Mouse (Mus musculus) retina, postnatal 7 days (tissue): ENCODE data around the gene Ank3.

Experiments used
- DNase-seq: peaks from one replicate; pipeline ENCODE4 v3.0.0-alpha.2; 2012; ENCODE audit warnings: low read depth, low spot score

Ank3 gene

DNA sequence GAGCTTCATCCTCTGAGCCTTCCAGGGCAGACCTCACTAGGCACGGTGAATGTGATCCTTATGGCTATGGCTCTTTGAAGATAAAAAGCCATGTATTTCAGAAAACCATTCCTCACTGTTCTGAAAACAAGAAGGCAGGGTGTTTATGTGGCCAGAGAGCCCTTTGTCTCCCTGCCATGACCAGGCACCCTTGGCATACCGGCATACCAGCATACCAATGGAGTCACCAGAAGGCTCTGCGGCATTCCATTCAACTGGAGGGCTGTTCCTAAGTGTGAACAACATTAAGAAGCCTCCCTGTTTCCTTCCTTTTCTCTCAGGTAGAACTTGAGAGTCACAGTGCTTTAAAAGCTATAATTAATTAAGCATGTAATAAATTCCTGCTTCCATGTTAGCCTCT, 430.7 kb downstream of the Ank3 start:
- DNase-seq = no peak

DNA sequence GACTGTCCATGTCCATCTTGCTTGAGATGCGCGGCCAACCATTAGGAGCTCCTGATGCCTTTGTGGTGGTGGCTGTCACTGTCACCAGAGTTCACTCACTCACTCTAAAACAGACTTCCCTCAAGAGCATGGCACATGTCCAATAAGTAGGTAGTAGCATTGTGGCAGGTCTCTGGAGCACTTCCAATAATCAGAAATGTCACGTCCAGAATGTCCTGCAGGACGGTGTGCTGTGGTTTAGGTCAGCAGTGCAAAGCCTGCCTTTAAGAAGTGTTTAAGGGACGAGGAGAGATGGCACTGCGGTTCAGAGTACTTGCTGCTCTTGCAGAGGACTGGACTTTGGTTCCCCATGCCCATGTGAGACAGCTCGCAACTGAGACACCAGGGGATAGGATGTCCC, 433.0 kb downstream of the Ank3 start:
- DNase-seq = no peak

DNA sequence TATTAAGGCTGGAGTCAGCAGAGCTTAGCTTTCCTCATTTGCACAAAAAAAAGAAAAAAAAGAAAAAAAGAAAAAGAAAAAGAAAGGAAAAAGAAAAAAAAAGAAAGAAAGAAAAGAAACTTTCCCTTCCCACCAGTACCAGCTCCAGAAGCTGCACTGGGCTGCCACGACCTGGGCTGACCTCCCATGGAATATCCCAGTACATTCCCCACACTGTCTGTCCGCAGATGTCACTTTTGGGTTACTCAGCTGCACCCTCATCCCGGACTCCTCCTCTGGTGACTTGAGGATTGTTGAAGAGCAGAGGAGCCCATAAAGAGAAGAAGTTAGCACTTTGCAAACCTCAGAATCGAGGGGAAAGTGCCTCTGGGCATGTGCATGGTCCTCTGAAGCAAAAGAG, 433.7 kb downstream of the Ank3 start:
- no peak for DNase-seq

DNA sequence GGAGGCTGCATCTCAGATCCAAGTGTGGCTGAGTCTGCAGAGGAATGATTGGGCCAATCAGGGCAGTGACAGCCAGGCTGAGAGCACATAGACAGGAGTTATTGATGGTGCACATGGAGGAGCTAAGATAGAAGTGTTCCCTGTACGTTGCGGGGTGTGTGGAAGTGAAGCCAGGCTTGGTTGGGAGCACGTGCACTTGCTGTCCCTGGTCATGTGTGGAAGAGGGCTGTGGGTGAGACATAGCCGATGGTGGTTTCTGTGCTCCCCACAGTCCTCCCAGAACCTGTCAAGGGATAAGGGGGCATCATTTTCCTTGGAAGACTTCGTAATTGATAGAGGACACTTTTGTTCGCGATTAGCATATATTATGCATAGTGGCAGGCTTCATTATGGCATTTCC, 434.2 kb downstream of the Ank3 start:
- DNase-seq = no peak

DNA sequence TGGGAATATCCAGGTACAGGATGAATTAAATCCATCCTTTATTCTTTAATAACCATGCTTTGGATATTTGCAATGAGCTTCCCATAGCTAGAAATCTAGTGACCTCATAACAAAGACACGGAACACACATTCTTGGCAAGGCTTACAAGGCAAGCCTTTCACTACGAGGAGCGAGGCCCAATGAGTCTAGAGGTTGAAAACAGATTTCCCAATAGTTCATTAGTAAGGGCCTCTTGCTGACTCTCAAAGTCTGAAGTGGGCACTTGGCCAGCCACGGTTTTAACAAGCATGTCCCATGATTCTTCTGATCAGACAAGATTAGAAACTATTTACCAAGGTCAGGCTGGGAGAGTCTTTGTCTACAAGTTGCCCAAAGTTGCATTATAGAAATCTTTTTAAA, 436.1 kb downstream of the Ank3 start:
- no peak for DNase-seq

DNA sequence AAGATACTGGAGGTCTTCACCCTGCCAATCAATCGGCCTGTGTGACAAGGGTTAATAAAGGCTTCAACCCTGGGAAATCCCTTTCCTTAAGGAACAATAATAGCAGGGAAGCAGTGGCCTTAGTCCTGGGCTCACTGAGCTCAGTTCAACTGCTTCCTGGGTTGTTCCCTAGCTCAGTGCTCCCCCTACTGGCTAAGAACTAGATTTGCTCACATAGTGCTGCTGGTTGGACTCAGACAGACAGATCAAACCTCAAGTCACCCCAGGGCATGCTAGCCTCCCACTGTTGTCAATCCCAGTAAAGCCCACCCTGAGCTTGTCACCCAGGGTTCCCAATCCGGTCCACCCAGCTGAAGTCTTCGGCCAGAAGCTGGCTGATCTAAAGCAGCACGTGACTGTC, 447.2 kb downstream of the Ank3 start:
- DNase-seq = peak; percentile 64

DNA sequence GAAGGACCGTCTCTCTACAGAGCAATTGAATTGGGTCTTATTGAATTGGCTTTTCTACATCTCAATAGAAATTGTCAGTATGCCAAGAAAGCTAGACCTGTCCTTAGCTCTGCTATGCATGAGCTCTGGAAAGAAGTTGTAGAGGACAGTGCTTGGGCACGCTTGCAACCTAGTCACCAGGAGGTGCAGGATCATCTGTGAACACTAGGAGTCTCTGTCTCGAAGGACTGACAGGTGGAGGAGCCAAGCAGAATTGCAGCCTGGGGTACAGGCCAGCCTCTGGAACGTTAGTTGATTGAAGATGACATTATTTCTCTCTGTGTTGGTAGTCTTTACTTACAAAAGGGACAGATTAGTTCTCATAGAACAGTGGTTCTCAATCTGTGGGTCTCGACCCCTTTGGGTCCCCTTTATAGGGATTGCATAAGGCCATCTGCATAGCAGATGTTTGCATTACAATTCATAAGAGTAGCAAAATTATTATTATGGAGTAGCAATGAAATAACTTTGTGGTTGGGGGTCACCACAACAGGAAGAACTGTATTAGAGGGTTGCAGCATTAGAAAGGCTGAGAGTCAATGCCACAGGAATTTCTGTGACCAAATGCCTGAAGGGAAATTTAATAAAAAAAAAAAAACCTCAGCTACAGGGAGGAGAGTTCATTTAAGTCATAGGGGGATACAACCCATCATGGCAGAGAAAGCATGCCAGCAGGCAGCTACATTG, 454.0 kb downstream of the Ank3 start:
- no peak for DNase-seq

DNA sequence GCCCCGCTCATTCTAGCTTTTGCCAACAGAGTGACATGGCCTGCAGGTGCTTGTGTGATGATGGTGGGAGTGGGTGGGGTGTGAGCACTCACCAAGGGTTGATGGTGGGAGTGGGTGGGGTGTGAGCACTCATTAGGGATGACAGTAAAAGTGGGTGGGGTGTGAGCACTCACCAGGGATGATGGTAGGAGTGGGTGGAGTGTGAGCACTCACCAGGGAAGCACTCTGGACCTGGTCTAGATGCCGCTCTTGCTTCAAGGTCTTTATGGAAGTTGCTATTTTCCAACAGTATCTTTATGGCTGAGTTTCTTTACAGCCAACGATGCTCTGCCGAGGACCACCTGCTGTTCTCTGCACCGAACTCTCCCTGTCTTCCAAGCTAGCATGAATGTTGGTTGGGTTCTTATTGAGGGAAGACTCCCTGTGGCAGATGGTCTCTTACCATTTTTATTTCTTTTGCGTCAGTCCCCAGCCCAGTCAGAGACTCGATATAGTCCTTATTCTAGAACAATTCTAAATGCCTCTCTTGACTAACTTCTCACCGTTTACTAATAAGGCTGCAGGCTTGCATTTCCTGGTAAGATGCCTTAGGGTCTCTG, 456.1 kb downstream of the Ank3 start:
- no peak for DNase-seq

DNA sequence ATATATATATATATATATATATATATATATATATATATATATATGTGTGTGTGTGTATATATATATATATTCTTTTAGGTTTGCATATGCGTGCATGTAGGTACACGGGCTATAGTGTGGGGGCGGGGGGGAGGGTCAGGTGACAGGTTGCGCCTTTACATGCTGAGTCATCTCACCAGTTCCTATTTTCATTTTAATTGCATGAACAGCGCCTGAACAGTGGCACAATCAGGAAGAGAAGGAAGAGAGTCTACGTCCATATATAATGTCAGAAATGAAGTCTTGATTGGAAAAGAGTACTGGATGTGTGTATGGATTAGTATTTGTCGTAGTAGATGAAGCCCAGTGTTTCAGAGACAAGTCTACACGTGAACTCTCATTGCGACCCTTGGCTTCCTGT, 459.4 kb downstream of the Ank3 start:
- DNase-seq = no peak

DNA sequence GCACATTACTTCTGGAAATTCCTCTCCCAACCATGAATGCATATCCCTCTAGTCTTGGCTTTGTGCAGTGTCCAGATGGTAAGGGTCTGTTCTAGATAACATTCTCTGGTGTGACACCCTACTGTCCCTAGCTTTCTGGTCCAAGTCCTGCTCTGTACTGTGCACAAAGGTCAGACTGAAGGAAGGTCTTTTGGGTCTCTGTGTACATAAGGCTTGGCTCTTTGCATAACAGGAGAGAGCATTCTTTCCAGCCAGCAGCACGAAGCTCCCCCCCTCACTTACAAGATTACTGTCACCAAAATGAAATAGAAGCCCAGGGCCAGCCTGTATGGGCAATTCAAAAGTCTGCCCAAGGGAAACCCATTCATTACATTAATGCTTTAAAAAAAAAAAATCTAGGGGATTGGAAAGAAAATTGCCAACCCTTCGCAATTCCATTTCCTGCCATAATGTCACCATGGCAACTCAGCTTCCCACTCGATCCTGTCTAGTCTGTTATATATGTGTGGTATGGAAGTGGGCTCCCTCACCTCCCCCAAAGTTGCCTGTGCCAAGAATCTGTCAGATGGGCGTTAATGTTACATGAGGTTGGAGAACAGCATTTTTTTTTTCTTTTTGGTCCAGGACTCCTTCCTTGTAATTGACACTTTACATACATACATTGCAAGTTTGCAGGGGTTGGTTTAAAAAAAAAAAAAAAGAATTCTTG, 460.5 kb downstream of the Ank3 start:
- DNase-seq = no peak

DNA sequence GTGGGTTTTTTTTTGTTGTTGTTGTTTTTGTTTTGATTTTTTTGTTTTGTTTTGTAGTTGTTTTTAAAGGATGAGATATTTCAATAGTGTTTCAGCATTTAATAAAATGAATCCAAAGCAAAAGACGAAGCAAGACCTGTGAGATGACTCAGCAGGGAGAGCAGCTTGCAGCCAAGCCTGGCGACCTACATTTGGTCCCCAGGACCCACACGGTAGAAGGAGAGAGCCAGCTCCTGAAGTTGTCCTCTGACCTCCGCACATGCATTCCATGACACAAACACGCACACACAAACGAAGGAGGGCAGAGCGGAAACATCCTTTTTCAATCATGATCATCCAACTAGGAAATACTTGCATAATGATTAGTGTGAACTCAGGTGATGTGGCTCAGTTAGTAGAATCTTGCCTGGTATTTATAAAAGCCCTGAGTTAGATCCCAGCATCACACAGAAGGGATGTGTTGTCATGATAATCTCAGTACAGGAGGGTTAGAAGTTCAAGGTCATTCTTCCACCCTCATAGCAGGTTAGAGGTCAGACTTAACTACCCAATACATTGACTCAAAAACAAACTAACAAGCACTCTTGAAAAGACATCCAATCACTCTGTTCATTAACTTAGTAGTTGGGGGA, 461.4 kb downstream of the Ank3 start:
- DNase-seq = no peak

DNA sequence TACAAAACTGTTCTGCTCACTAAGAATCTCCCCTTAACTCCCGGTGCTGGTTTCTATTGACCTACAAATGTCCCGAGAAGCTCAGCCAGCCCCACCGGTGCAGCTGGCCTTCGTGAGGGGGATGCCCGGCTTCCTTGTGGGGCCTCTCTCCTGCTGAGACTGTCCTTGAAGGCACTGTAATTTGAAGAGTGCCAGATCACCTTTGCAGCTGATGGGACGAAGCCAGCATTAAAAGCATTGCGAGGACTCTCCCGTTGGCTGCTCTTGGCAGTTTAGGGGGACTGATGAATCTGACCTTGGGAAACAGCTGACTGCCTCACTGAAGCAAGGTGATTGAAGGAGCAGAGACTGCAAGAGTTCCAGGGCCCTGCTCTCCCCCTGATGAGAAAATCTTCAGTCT, 464.3 kb downstream of the Ank3 start:
- DNase-seq = no peak

DNA sequence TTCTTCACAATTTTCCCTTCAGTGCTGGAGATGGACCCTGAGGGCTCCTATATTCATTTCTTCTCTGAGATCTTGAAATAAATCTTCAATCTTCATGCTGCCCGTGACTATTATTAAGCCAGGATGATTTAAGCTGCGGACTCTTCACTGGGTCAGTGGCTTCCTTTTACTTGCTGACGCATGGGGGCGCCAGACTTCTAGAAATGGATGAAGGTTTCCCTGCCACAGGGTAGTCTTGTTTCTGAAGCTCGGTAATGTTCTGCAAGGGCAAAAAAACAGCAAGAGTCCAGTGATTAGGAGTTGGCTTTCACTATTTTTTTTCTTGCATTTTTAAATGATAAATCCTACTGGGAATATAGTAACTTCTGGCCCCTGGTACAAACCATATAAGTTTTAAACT, 471.8 kb downstream of the Ank3 start:
- peak; percentile 64 for DNase-seq

DNA sequence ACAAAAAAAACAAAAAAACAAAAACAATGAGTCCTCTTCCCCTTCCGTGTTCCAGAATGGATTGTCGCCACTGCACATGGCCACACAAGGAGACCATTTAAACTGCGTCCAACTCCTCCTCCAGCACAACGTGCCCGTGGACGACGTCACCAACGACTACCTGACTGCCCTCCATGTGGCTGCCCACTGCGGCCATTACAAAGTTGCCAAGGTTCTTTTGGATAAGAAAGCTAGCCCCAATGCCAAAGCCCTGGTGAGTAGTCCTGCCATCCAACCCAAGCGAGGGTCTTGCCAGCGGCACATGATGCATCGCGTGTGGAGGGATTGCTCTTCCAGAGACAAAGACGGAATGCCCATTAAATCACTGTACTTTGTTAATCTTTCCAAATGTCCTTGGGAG, 472.4 kb downstream of the Ank3 start:
- DNase-seq = no peak

DNA sequence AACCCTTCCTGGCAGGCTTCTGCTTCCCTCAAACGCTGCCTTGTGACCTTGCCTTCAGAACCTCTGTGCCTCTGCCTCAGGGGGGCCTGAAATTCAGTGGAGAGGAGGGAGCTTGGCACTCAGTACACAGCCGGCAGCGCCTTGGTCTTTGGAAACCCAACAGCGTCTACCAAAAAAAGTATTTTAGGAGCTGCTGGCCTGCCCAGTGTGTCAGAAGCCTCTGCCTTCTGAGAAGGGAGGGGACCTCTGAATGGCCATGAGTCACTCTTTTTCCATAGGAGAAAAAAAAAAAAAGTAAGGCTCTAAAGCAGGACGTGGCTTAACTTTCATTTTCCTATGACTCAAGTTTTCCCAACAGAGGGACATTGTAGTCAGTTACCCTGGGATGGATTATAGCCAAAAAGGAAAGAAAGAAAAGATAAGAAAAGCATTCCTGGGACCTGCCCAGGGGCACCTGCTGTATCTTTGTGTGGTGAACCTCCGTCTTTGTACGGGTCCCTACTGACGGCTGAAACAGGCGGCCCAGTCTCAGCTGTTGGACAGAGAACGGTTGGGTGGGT, 473.7 kb downstream of the Ank3 start:
- no peak for DNase-seq

DNA sequence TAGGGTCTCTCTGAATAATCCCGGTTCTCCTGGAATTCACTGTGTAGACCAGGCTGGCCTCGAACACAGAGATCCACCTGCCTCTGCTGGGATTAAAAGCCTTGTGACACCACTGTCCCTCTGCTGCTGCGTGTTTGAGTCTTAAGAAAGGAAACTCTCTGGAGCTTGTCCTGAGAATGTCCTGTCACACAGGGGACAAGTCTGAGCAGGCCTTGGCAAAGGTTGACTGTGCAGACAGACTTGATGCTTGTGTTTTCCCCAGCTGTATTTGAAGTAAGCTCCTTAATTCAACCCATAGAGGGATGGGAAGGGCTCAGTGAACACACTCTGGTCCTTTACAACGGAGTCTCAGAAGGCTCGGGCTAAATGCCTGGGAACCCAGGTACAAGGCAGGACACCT, 474.3 kb downstream of the Ank3 start:
- DNase-seq = no peak

DNA sequence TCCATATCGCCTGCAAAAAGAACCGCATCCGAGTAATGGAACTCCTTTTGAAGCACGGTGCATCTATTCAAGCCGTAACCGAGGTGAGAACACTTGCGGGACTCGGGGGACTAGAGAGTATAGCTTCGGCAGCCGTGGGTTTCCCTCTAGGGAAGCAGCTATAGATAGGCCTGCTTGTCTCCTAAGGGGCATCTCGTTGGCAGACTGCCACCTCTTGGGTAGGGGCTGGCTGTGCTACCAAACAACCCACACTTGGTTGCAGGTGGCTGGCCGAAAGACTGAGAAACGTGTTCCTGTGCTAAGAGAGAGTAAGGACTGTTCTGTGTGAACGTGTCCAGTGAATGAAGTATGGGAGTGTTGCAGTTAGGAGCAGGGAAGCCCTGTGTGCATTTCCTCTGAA, 476.2 kb downstream of the Ank3 start:
- no peak for DNase-seq

DNA sequence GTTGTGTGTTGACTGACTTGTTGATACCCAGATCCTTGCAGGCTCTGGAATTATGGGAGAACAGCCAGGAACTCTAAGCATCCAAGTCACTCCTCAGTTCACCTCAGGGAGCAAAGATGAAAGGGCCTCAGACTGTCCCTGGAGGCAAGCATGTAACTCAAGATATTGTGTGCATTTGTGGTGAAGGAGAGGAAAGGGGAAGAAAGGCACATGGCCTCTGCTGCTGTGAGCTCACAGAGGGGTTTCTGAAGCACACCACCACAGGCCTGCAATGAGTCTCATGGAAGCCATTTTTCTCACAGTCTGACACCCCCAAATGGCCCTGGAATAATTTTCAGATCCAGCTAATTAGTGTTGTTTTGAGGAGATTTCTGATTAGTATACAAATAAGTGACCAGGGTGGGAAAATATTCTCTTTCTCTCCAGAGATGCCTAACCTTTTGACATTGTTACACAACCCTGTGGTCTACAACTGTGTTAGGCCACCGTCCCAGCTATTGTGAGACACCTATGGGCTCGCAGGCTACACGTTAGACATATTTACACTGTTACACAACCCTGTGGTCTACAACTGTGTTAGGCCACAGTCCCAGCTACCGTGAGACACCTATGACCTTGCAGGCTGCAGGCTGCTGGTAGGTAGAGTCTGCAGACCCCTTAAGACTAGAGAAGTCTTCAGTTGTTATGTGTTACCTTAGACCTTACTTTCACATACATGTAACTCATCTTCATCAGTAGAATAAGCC, 485.5 kb downstream of the Ank3 start:
- DNase-seq = no peak

DNA sequence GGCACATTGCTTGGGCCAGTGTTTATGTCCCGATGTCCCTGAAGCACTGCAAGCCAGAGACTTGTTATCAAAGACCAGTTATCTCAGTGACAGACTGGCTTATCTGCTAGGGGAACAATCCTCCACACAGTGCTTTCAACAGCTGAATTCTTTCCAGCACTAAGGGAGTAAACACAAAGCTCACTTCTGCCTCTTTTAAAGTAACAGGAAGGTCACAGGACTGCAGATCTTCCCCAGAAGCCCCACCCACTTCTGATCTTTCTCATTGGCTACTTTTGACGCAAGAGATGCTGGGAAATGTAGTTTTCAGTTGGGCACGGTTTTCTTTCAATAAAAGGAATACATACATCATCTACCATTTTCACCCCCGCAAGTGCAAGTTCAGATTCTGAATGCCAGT, 489.8 kb downstream of the Ank3 start:
- DNase-seq = no peak

DNA sequence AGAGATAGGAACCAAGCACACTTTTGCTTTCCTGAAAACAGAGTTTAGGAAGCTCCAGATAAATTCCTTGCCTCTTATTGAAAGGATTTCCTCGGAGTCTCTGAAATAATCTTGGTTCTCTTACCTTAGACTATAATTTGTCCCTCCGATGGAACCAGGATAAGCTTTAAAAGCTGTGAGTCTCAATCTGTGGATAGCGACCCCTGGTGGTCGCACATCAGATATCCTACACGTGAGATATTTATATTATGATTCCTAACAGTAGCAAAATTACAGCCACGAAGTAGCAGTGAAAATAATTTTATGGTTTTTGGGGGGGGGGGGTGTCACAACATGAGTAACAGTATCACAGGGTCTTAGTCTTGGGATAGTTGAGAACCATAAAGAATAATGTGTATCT, 491.2 kb downstream of the Ank3 start:
- peak; percentile 47 for DNase-seq

DNA sequence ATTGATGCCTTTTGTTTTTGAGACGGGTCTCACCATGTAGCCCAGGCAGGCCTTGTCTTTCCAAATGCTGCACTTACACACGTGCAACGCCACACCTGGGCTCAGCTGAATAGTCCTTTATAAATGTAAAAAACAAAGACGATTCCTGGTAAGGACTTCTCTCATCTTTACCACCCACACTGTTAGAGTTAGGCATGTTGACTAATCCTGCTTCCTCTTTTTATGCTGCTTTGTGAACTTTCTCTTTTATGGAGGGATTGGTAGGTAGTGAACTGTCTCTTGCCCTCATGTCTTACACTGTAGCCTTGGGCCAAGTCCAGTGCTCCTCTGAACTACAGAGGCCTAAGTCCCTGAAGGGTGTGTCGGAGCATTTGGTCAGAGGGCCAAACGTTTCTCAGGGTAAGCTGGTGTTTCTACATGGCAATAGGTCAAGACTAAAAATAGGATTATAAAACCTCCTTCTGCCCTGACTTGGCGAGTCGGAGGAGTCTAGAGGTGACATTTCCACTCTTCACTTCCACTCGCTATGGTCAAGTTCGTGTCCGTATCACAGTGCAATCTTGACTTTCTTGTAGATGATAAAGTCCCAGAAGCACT, 491.9 kb downstream of the Ank3 start:
- no peak for DNase-seq
